Mouse (Mus musculus): ENCODE measurements at regions not wholly inside any gene's neighbourhood (a gene's known extent, or its start where the extent isn't known, plus 50 kb on each side); places are given as distances from the start of the nearest gene placed in this dataset.

- no peak for ATAC-seq (replicated peaks; ENCODE audit: low FRiP score, poor library complexity, severe bottlenecking)
These were observed 479.9 kb upstream of the Marcks start for GRCm38 (mm10) chr10:37618606-37619005.

GRCm38 (mm10) chr10:37617708-37618300 is 479.1 kb upstream of the Marcks start:
- ATAC-seq (replicated peaks; ENCODE audit: low FRiP score, poor library complexity, severe bottlenecking) = no peak

GRCm38 (mm10) chr10:37615926-37616691 is 477.4 kb upstream of the Marcks start:
- no peak for ATAC-seq (replicated peaks; ENCODE audit: low FRiP score, poor library complexity, severe bottlenecking)

- no peak for ATAC-seq (replicated peaks; ENCODE audit: low FRiP score, poor library complexity, severe bottlenecking)
These were observed 475.2 kb upstream of the Marcks start for GRCm38 (mm10) chr10:37613936-37614335.

- no peak for ATAC-seq (replicated peaks; ENCODE audit: low FRiP score, poor library complexity, severe bottlenecking)
These were observed 464.8 kb upstream of the Marcks start for GRCm38 (mm10) chr10:37603529-37603928.

- no peak for ATAC-seq (replicated peaks; ENCODE audit: low FRiP score, poor library complexity, severe bottlenecking)
These were observed 464.2 kb upstream of the Marcks start for GRCm38 (mm10) chr10:37602936-37603335.

- no peak for ATAC-seq (replicated peaks; ENCODE audit: low FRiP score, poor library complexity, severe bottlenecking)
These were observed 451.2 kb upstream of the Marcks start for GRCm38 (mm10) chr10:37589889-37590288.

- ATAC-seq (replicated peaks; ENCODE audit: low FRiP score, poor library complexity, severe bottlenecking) = no peak
These were observed 450.3 kb upstream of the Marcks start for GRCm38 (mm10) chr10:37589009-37589408.

GRCm38 (mm10) chr10:37571171-37571570 is 432.5 kb upstream of the Marcks start:
- ATAC-seq (replicated peaks; ENCODE audit: low FRiP score, poor library complexity, severe bottlenecking) = no peak

- no peak for ATAC-seq (replicated peaks; ENCODE audit: low FRiP score, poor library complexity, severe bottlenecking)
These were observed 423.0 kb upstream of the Marcks start for GRCm38 (mm10) chr10:37561705-37562104.

GRCm38 (mm10) chr10:37549446-37549845 is 410.7 kb upstream of the Marcks start:
- ATAC-seq (replicated peaks; ENCODE audit: low FRiP score, poor library complexity, severe bottlenecking) = no peak

GRCm38 (mm10) chr10:37540703-37541102 is 402.0 kb upstream of the Marcks start:
- no peak for ATAC-seq (replicated peaks; ENCODE audit: low FRiP score, poor library complexity, severe bottlenecking)

GRCm38 (mm10) chr10:37505966-37506615 is 367.4 kb upstream of the Marcks start:
- ATAC-seq (replicated peaks; ENCODE audit: low FRiP score, poor library complexity, severe bottlenecking) = no peak

GRCm38 (mm10) chr10:37504468-37504867 is 365.7 kb upstream of the Marcks start:
- no peak for ATAC-seq (replicated peaks; ENCODE audit: low FRiP score, poor library complexity, severe bottlenecking)

GRCm38 (mm10) chr10:37502505-37502904 is 363.8 kb upstream of the Marcks start:
- no peak for ATAC-seq (replicated peaks; ENCODE audit: low FRiP score, poor library complexity, severe bottlenecking)

- ATAC-seq (replicated peaks; ENCODE audit: low FRiP score, poor library complexity, severe bottlenecking) = no peak
These were observed 362.3 kb upstream of the Marcks start for GRCm38 (mm10) chr10:37501043-37501442.

- no peak for ATAC-seq (replicated peaks; ENCODE audit: low FRiP score, poor library complexity, severe bottlenecking)
These were observed 356.7 kb upstream of the Marcks start for GRCm38 (mm10) chr10:37495467-37495866.

- ATAC-seq (replicated peaks; ENCODE audit: low FRiP score, poor library complexity, severe bottlenecking) = no peak
These were observed 355.9 kb upstream of the Marcks start for GRCm38 (mm10) chr10:37494552-37495166.

GRCm38 (mm10) chr10:37494098-37494497 is 355.4 kb upstream of the Marcks start:
- no peak for ATAC-seq (replicated peaks; ENCODE audit: low FRiP score, poor library complexity, severe bottlenecking)

- no peak for ATAC-seq (replicated peaks; ENCODE audit: low FRiP score, poor library complexity, severe bottlenecking)
These were observed 345.7 kb upstream of the Marcks start for GRCm38 (mm10) chr10:37484311-37485023.

Measured in erythroblast, adult 5-6 weeks (primary cell).